Mouse (Mus musculus) heart, embryonic 13.5 days (tissue): ENCODE measurements around the gene Col4a3bp. TPM values are rescaled to one million over a fixed set of nuclear protein-coding genes. Genes with fewer than 3 reads are reported as not detected.

Experiments used
- ATAC-seq: fragments of 200-750 bp; cut with Nextera tagmentation; 2 replicates; pipeline ENCODE4 v1.8.0; 2017; ENCODE audit warnings: moderate TSS enrichment; ENCODE audit not compliant: insufficient number of reproducible peaks, low FRiP score, low TSS enrichment; ENCODE audit errors: extremely low read depth
- H3K27ac ChIP-seq: fragments of 300-500 bp; sonication (generic); replicated peaks from 2 replicates; pipeline ENCODE4 v1.5.1; 2015; ENCODE audit warnings: moderate library complexity, mild to moderate bottlenecking, inconsistent platforms
- H3K27me3 ChIP-seq: fragments of 300-500 bp; sonication (generic); replicated peaks from 2 replicates; pipeline ENCODE4 v1.6.1; 2015; ENCODE audit warnings: mild to moderate bottlenecking, inconsistent platforms
- H3K36me3 ChIP-seq: fragments of 300-500 bp; sonication (generic); 2 replicates; pipeline ENCODE4 v1.6.1; 2015; ENCODE audit warnings: mild to moderate bottlenecking, inconsistent platforms
- H3K4me1 ChIP-seq: fragments of 300-500 bp; sonication (generic); 2 replicates; pipeline ENCODE4 v1.6.1; 2015; ENCODE audit warnings: inconsistent platforms
- H3K4me2 ChIP-seq: fragments of 300-500 bp; sonication (generic); 2 replicates; pipeline ENCODE4 v1.6.1; 2015; ENCODE audit warnings: inconsistent platforms, mild to moderate bottlenecking, moderate library complexity
- H3K4me3 ChIP-seq: fragments of 300-500 bp; sonication (generic); 2 replicates; pipeline ENCODE4 v1.5.1; 2015; ENCODE audit warnings: moderate library complexity, mild to moderate bottlenecking, inconsistent platforms
- H3K9ac ChIP-seq: fragments of 300-500 bp; sonication (generic); 2 replicates; pipeline ENCODE4 v1.6.1; 2015; ENCODE audit warnings: inconsistent platforms, mild to moderate bottlenecking, moderate library complexity
- H3K9me3 ChIP-seq: fragments of 300-500 bp; sonication (generic); 2 replicates; pipeline ENCODE4 v1.6.1; 2016; ENCODE audit warnings: inconsistent platforms
- WGBS: fragments of 180-500 bp; shearing (Covaris S2); methylation state at CpG from one replicate; pipeline ENCODE4 v1.1.7; 2015; ENCODE audit warnings: mixed read lengths; 5-methylcytosine and 5-hydroxymethylcytosine counted together
- polyA plus RNA-seq: library from polyadenylated mRNA; unstranded; fragments of >200 nt; fragmentation: Nextera tagmentation; extraction: Ambion mirVana; gene quantifications from 2 replicates; pipeline ENCODE4 v1.2.1, GENCODE M21; 2015

Col4a3bp gene
- polyA plus RNA-seq, 1 experiment from 2014 or later: 6.9 TPM

GRCm38 (mm10) chr13:96579979-96580378, 37.6 kb downstream of the Col4a3bp start:
- no peak for ATAC-seq
- WGBS: 80% methylated on average over 1 of the region's 1 CpGs
- Histone ChIP-seq H3K27me3 (no peaks in the 10 kb centered on the region), H3K9ac (no peak overlapping the region), H3K27ac (no peak overlapping the region), H3K4me2 (no peak overlapping the region), H3K36me3 (no peaks in the 10 kb centered on the region), H3K4me1 (peaks cover 10% of the 10 kb centered on the region), H3K4me3 (no peak overlapping the region), H3K9me3 (no peaks in the 10 kb centered on the region)

GRCm38 (mm10) chr13:96584201-96584600, 41.8 kb downstream of the Col4a3bp start:
- Histone ChIP-seq H3K4me2 (no peak overlapping the region), H3K9me3 (no peaks in the 10 kb centered on the region), H3K9ac (no peak overlapping the region), H3K27ac (no peak overlapping the region), H3K4me3 (no peak overlapping the region), H3K4me1 (peaks cover 11% of the 10 kb centered on the region; the same call in 1 of the 2 replicates), H3K36me3 (no peaks in the 10 kb centered on the region), H3K27me3 (no peaks in the 10 kb centered on the region)
- WGBS: 88% methylated on average over 2 of the region's 2 CpGs
- ATAC-seq: no peak

GRCm38 (mm10) chr13:96586540-96586939, 44.1 kb downstream of the Col4a3bp start:
- Histone ChIP-seq H3K4me3 (no peak overlapping the region), H3K4me2 (no peak overlapping the region), H3K36me3 (no peaks in the 10 kb centered on the region), H3K27me3 (no peaks in the 10 kb centered on the region), H3K4me1 (peaks cover 7% of the 10 kb centered on the region; the same call in 1 of the 2 replicates), H3K9ac (no peak overlapping the region), H3K27ac (no peak overlapping the region), H3K9me3 (no peaks in the 10 kb centered on the region)
- no peak for ATAC-seq
- WGBS: 92% methylated on average over 5 of the region's 5 CpGs

- Histone ChIP-seq H3K4me3 (no peak overlapping the region), H3K27me3 (no peaks in the 10 kb centered on the region), H3K4me2 (no peak overlapping the region), H3K4me1 (peaks cover 12% of the 10 kb centered on the region; the same call in 1 of the 2 replicates), H3K9me3 (no peaks in the 10 kb centered on the region), H3K27ac (no peak overlapping the region), H3K9ac (no peak overlapping the region), H3K36me3 (no peaks in the 10 kb centered on the region)
- ATAC-seq: no peak
- WGBS: 85% methylated on average over 1 of the region's 1 CpGs
Observed at GRCm38 (mm10) chr13:96588642-96589041, 46.2 kb downstream of the Col4a3bp start.

- Histone ChIP-seq H3K4me3 (no peak overlapping the region), H3K9ac (no peak overlapping the region), H3K4me2 (no peak overlapping the region), H3K27ac (no peak overlapping the region), H3K4me1 (0 out of 2 replicates have a peak, but pooled peaks cover 7% of the 10 kb centered on the region), H3K27me3 (no peaks in the 10 kb centered on the region), H3K36me3 (peaks cover 5% of the 10 kb centered on the region), H3K9me3 (no peaks in the 10 kb centered on the region)
- 7% methylated on average over 1 of the region's 1 CpGs for WGBS
- no peak for ATAC-seq
Observed at GRCm38 (mm10) chr13:96593621-96594020, 51.2 kb downstream of the Col4a3bp start.

GRCm38 (mm10) chr13:96594070-96594469, 51.7 kb downstream of the Col4a3bp start:
- H3K9ac ChIP-seq: no peak overlapping the region
- no peak overlapping the region for H3K4me2 ChIP-seq
- 0 out of 2 replicates have a peak, but pooled peaks cover 7% of the 10 kb centered on the region for H3K4me1 ChIP-seq
- H3K27ac ChIP-seq: no peak overlapping the region
- peaks cover 10% of the 10 kb centered on the region for H3K36me3 ChIP-seq
- 71% methylated on average over 4 of the region's 4 CpGs for WGBS
- no peaks in the 10 kb centered on the region for H3K9me3 ChIP-seq
- no peak overlapping the region for H3K4me3 ChIP-seq
- no peak for ATAC-seq
- H3K27me3 ChIP-seq: no peaks in the 10 kb centered on the region

- no peak for ATAC-seq
- H3K9me3 ChIP-seq: no peaks in the 10 kb centered on the region
- H3K27ac ChIP-seq: no peak overlapping the region
- no peaks in the 10 kb centered on the region for H3K27me3 ChIP-seq
- no peak overlapping the region for H3K4me3 ChIP-seq
- H3K9ac ChIP-seq: no peak overlapping the region
- no peaks in the 10 kb centered on the region for H3K4me1 ChIP-seq
- no peak overlapping the region for H3K4me2 ChIP-seq
- WGBS: 93% methylated on average over 9 of the region's 9 CpGs
- H3K36me3 ChIP-seq: peaks cover 29% of the 10 kb centered on the region
Observed at GRCm38 (mm10) chr13:96599182-96599581, 56.8 kb downstream of the Col4a3bp start.

GRCm38 (mm10) chr13:96604242-96604641, 61.8 kb downstream of the Col4a3bp start:
- ATAC-seq: no peak
- Histone ChIP-seq H3K9ac (no peak overlapping the region), H3K36me3 (peaks cover 50% of the 10 kb centered on the region), H3K27ac (no peak overlapping the region), H3K9me3 (no peaks in the 10 kb centered on the region), H3K4me1 (no peaks in the 10 kb centered on the region), H3K27me3 (no peaks in the 10 kb centered on the region), H3K4me3 (no peak overlapping the region), H3K4me2 (no peak overlapping the region)
- WGBS: 85% methylated on average over 2 of the region's 2 CpGs

GRCm38 (mm10) chr13:96614615-96615014, 72.2 kb downstream of the Col4a3bp start:
- Histone ChIP-seq H3K27ac (no peak overlapping the region), H3K4me2 (no peak overlapping the region), H3K27me3 (no peaks in the 10 kb centered on the region), H3K4me3 (no peak overlapping the region), H3K4me1 (no peaks in the 10 kb centered on the region), H3K36me3 (peaks cover 55% of the 10 kb centered on the region), H3K9me3 (no peaks in the 10 kb centered on the region), H3K9ac (no peak overlapping the region)
- 81% methylated on average over 3 of the region's 3 CpGs for WGBS
- no peak for ATAC-seq

GRCm38 (mm10) chr13:96620891-96621290, 78.5 kb downstream of the Col4a3bp start:
- no peak for ATAC-seq
- peaks cover 46% of the 10 kb centered on the region for H3K36me3 ChIP-seq
- no peak overlapping the region for H3K9ac ChIP-seq
- no peak overlapping the region for H3K27ac ChIP-seq
- no peak overlapping the region for H3K4me3 ChIP-seq
- H3K4me2 ChIP-seq: no peak overlapping the region
- H3K27me3 ChIP-seq: no peaks in the 10 kb centered on the region
- no peaks in the 10 kb centered on the region for H3K4me1 ChIP-seq
- no peaks in the 10 kb centered on the region for H3K9me3 ChIP-seq
- WGBS: 64% methylated on average over 1 of the region's 1 CpGs

GRCm38 (mm10) chr13:96630396-96630795, 88.0 kb downstream of the Col4a3bp start:
- Histone ChIP-seq H3K27ac (no peak overlapping the region), H3K27me3 (no peaks in the 10 kb centered on the region), H3K36me3 (peaks cover 66% of the 10 kb centered on the region), H3K4me1 (no peaks in the 10 kb centered on the region), H3K9ac (no peak overlapping the region), H3K4me3 (no peak overlapping the region), H3K4me2 (no peak overlapping the region), H3K9me3 (no peaks in the 10 kb centered on the region)
- WGBS: 71% methylated on average over 4 of the region's 4 CpGs
- ATAC-seq: no peak

GRCm38 (mm10) chr13:96644168-96644567, 101.8 kb downstream of the Col4a3bp start:
- WGBS: 76% methylated on average over 2 of the region's 2 CpGs
- Histone ChIP-seq H3K4me2 (no peak overlapping the region), H3K27ac (no peak overlapping the region), H3K27me3 (no peaks in the 10 kb centered on the region), H3K36me3 (peaks cover 45% of the 10 kb centered on the region), H3K4me1 (no peaks in the 10 kb centered on the region), H3K9ac (no peak overlapping the region), H3K9me3 (no peaks in the 10 kb centered on the region), H3K4me3 (no peak overlapping the region)
- ATAC-seq: no peak
